Mouse (Mus musculus) forebrain, embryonic 10.5 days (tissue): ENCODE measurements around the gene Ssxb8. TPM values are rescaled to one million over a fixed set of nuclear protein-coding genes. Genes with fewer than 3 reads are reported as not detected.
"Not testable (repeated sequence)": the region's sequence is repeated elsewhere in the genome, so short reads cannot be mapped to it uniquely, and the experiment has no call there.

Source experiments
- DNase-seq: peaks from one replicate; pipeline ENCODE4 v3.0.0-alpha.2; 2017; ENCODE audit warnings: low spot score; ENCODE audit errors: extremely low spot score
- H3K27ac ChIP-seq: fragments of 300-500 bp; sonication (generic); 2 replicates; pipeline ENCODE4 v1.5.1; 2016; ENCODE audit warnings: mild to moderate bottlenecking
- H3K27me3 ChIP-seq: fragments of 300-500 bp; sonication (generic); 2 replicates; pipeline ENCODE4 v1.6.1; 2016; ENCODE audit warnings: mild to moderate bottlenecking; ENCODE audit not compliant: poor library complexity, severe bottlenecking
- H3K36me3 ChIP-seq: fragments of 300-500 bp; sonication (generic); replicated peaks from 2 replicates; pipeline ENCODE4 v1.6.1; 2016; ENCODE audit warnings: mild to moderate bottlenecking, moderate library complexity
- H3K4me1 ChIP-seq: fragments of 300-500 bp; sonication (generic); 2 replicates; pipeline ENCODE4 v1.6.1; 2016
- H3K4me3 ChIP-seq: fragments of 300-500 bp; sonication (generic); 2 replicates; pipeline ENCODE4 v1.5.1; 2016; ENCODE audit warnings: mild to moderate bottlenecking, moderate library complexity
- H3K9me3 ChIP-seq: fragments of 300-500 bp; sonication (generic); 2 replicates; pipeline ENCODE4 v1.6.1; 2016; ENCODE audit warnings: mild to moderate bottlenecking, moderate library complexity
- WGBS: fragments of 180-500 bp; shearing (Covaris S2); methylation state at CpG from one replicate; pipeline ENCODE4 v1.1.7; 2016; 5-methylcytosine and 5-hydroxymethylcytosine counted together
- polyA plus RNA-seq: library from polyadenylated mRNA; unstranded; fragments of >200 nt; fragmentation: Nextera tagmentation; extraction: Ambion mirVana; gene quantifications from 2 replicates; pipeline ENCODE4 v1.2.1, GENCODE M21; 2016

Gene Ssxb8
- polyA plus RNA-seq = not detected in 2 replicates

DNA sequence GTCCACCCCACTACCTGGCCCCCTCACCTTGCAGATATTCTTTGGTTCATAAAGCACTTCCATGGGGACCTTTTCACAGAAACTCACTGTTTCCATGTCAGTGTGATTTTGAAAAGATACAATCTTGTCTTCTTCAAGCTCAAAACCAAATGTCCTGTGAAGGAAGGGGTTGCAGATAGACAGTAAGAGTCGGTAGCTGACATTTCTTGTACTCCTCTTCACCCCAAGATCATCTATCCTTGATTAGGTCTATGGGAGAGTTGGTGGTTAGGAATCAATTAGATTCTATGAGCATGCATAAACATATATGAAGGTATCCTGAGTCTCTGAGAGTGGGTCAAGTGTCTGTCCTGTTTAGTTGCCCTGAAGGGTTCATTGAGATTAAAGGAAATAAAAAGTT lies at the start of gene Ssxb8:
Ssxb8 (minus strand) TSS at position 101 of the 400 bp plus-strand sequence.
- not testable (repeated sequence) for DNase-seq, H3K27me3 ChIP-seq, H3K27ac ChIP-seq, H3K4me3 ChIP-seq, H3K4me1 ChIP-seq, H3K36me3 ChIP-seq
- WGBS = 71% methylated on average over 1 of the region's 1 CpGs
- H3K9me3 ChIP-seq = peaks cover 15% of the 10 kb centered on the region; the same call in 1 of the 2 replicates

DNA sequence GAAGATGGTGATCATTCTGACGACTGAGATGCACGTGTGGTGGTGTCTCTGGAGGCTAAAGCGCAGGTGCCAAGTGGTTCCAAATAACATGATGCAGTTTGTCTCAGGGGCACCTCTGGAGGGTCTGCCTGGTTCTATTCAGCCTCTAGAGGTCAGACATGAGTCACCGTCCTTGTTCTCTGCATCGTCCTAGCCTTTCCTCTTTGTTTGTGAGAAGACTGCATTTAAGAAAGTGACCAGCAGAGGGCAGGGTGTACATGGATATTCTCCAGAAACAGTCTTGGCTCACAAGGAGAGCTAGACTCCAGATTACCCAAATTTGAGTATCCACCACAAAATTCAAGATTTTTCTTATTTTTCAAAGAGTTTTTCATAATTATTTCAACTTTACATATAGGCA lies 42.3 kb upstream of the Ssxb8 start:
- H3K36me3 ChIP-seq = no peaks in the 10 kb centered on the region
- no peaks in the 10 kb centered on the region for H3K4me1 ChIP-seq
- H3K27ac ChIP-seq = no peak overlapping the region
- H3K4me3 ChIP-seq = no peak overlapping the region
- 57% methylated on average over 5 of the region's 5 CpGs for WGBS
- no peak for DNase-seq
- no peaks in the 10 kb centered on the region for H3K27me3 ChIP-seq
- peaks cover 30% of the 10 kb centered on the region for H3K9me3 ChIP-seq

DNA sequence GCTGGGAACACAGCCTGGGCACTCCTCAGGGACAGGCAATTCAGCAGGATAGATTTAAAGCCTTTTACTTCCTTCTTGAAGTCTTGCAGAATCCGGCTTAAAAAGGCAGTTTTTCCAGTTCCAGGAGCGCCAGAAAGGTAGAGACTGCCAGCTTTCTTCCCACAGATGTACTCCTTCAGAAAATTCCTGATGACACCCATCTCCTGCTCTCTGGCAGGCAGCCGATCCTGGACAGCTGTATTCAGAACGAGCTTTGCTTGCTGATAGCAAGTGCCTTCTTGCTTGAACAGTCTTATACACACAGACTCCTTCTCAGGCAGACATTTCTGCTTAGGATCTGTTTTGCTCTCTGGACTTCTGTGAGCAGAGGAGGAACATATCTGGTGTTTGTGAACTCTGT lies 27.6 kb downstream of the Ssxb8 start:
- H3K9me3 ChIP-seq = peaks cover 24% of the 10 kb centered on the region
- no peaks in the 10 kb centered on the region for H3K27me3 ChIP-seq
- no peak for DNase-seq
- H3K36me3 ChIP-seq = no peaks in the 10 kb centered on the region
- 83% methylated on average over 4 of the region's 4 CpGs for WGBS
- no peak overlapping the region for H3K27ac ChIP-seq
- no peaks in the 10 kb centered on the region for H3K4me1 ChIP-seq
- H3K4me3 ChIP-seq = no peak overlapping the region

Other genes with a start within 250 kb of the Ssxb8 start
- not detected in 2 replicates for gene Ssxb2, start 229.1 kb downstream of the Ssxb8 start, polyA plus RNA-seq
- not detected in 2 replicates for gene Gm14459, start 165.9 kb downstream of the Ssxb8 start, polyA plus RNA-seq
- not detected in 2 replicates for gene Ssxb6, start 142.6 kb downstream of the Ssxb8 start, polyA plus RNA-seq
- not detected in 2 replicates for gene Ssxb3, start 99.0 kb downstream of the Ssxb8 start, polyA plus RNA-seq
- gene Ssx9, start 57.6 kb upstream of the Ssxb8 start, polyA plus RNA-seq = not detected in 2 replicates
- not detected in 2 replicates for gene Ssxb5, start 112.8 kb upstream of the Ssxb8 start, polyA plus RNA-seq
- gene Gm6592, start 153.2 kb upstream of the Ssxb8 start, polyA plus RNA-seq = not detected in 2 replicates
- gene Gm5751, start 183.4 kb upstream of the Ssxb8 start, polyA plus RNA-seq = not detected in 2 replicates
- 2.2 and 2.4 TPM in 2 replicates for gene B630019K06Rik, start 201.5 kb upstream of the Ssxb8 start, polyA plus RNA-seq